Mouse (Mus musculus) bone marrow, adult 2 months (tissue): ENCODE measurements around the gene Nfil3. TPM values are rescaled to one million over a fixed set of nuclear protein-coding genes. Genes with fewer than 3 reads are reported as not detected.

ENCODE experiments used
- H3K27ac ChIP-seq: fragments of 200-500 bp; 2 replicates; pipeline ENCODE4 v1.5.1; 2012; ENCODE audit warnings: low read depth, mild to moderate bottlenecking, control low read depth, inconsistent platforms, low read length; ENCODE audit not compliant: control insufficient read depth, poor library complexity, insufficient read depth
- H3K4me1 ChIP-seq: fragments of 200-500 bp; 2 replicates; pipeline ENCODE4 v1.6.1; 2011; ENCODE audit warnings: low read length; ENCODE audit not compliant: control insufficient read depth, insufficient read depth
- H3K4me3 ChIP-seq: fragments of 200-500 bp; replicated peaks from 2 replicates; pipeline ENCODE3; 2011; ENCODE audit warnings: mild to moderate bottlenecking, low read depth, low read length, control low read depth; ENCODE audit not compliant: control insufficient read depth
- CTCF ChIP-seq: fragments of 200-500 bp; IDR thresholded peaks from 2 replicates; pipeline ENCODE4 v1.5.1; 2011; ENCODE audit warnings: low read length, control low read depth; ENCODE audit not compliant: control insufficient read depth, insufficient read depth
- POLR2A ChIP-seq: fragments of 200-500 bp; IDR thresholded peaks from 2 replicates; pipeline ENCODE4 v1.6.1; 2011; ENCODE audit warnings: low read depth, mild to moderate bottlenecking, control low read depth, low read length, borderline replicate concordance; ENCODE audit not compliant: control insufficient read depth
- WGBS: fragments of 180-500 bp; shearing (Covaris S2); methylation state at CpG from one replicate; pipeline ENCODE4 v1.1.7; 2018; 5-methylcytosine and 5-hydroxymethylcytosine counted together
- polyA plus RNA-seq: library from polyadenylated mRNA; stranded (reverse); fragments of >200 nt; gene quantifications from 2 replicates; pipeline ENCODE4 v1.2.4, GENCODE M21; 2011; ENCODE audit warnings: low replicate concordance; ENCODE audit not compliant: missing spikeins, insufficient read depth, insufficient read length

Nfil3 gene
- polyA plus RNA-seq, 1 experiment: 6.2 TPM

DNA sequence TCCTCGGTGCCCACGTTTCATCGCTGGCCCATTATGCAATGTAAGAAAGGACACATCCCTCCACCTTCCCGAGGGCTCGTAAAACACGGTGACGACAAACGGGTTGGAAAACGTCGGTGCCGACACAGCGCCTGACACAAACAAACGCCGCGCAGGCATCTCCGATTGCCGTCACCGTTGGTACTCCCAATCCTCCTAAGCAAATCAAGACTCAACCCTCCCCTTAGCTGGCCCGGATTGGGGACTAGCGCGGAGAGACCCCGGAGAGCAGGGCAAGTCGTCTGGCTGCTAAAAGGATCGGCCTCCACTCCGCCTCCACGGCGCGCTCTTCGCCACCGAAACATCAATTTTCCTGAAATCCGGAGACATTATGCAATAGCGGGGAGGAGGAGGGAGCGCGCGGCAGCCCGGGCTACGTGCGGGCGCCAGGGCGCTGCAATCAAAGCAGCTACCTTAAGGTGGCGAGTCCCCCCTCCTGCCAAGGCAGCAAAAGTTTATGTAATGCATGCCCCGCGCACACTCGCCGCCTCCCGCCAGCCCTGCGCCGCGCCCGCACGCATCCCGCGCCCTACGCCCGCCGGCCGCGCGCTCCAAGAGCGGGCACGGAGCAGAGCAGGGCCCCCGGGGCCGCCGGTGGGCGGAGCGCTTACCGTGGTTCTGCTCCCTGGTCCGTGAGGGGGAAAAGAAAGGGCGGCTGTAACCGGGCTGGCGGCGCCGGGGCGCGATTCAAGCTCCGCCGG, 492 bp downstream of the Nfil3 start:
- Histone ChIP-seq H3K4me3 (peak overlapping the region; percentile 58), H3K27ac (peak overlapping the region; percentile 91), H3K4me1 (no peaks in the 10 kb centered on the region; the same call in 1 of the 2 replicates)
- TF ChIP-seq POLR2A: 0 out of 2 replicates have a peak, but pooled peaks have one; percentile 19
- TF ChIP-seq CTCF: no peak
- under 1% methylated on average over 77 of the region's 77 CpGs for WGBS

DNA sequence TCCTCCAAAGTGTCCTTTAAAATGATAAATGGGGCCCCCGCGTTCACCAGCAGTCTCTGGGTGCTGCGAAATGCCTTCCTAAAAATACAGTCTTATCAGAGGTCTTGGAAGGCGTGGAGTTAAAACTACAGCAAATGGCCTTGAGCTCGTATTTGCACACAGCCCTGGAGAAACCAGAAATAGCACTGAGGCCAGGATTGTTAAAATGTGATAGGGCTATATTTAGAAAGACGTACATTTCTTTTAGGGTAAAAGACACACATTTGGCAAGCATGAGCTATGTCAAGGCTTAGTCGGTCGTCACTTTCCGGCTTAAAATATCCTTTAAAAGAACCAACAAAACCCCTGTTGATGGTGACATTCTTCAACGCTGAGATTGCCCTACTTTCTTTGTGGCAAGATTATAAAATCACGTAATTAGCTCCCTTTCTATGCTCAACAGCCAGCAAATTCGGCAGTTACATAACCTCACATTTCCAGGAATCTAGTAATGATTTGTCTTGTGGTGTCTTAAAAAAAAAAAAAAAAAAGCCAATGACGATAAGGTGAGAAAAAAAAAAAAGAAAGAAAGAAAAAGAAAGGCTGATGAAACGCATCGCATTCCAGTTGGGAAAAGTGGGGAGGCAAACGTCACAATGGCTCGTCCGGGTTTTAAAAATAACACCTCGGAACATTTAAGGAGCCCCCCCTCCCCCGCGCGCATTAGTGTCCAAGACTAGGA, 1.4 kb downstream of the Nfil3 start:
- WGBS: 2% methylated on average over 22 of the region's 22 CpGs
- no peak for TF ChIP-seq POLR2A
- no peak for TF ChIP-seq CTCF
- H3K27ac ChIP-seq: no peak overlapping the region
- H3K4me1 ChIP-seq: peaks cover 2% of the 10 kb centered on the region; the same call in 1 of the 2 replicates
- no peak overlapping the region for H3K4me3 ChIP-seq

GRCm38 (mm10) chr13:52978321-52978981, 2.4 kb downstream of the Nfil3 start:
- TF ChIP-seq CTCF (no peak), POLR2A (no peak)
- WGBS: 2% methylated on average over 64 of the region's 64 CpGs
- peak overlapping the region; percentile 22; the same call in 1 of the 2 replicates for H3K27ac ChIP-seq
- H3K4me1 ChIP-seq: peaks cover 2% of the 10 kb centered on the region; the same call in 1 of the 2 replicates
- peak overlapping the region; percentile 20 for H3K4me3 ChIP-seq

DNA sequence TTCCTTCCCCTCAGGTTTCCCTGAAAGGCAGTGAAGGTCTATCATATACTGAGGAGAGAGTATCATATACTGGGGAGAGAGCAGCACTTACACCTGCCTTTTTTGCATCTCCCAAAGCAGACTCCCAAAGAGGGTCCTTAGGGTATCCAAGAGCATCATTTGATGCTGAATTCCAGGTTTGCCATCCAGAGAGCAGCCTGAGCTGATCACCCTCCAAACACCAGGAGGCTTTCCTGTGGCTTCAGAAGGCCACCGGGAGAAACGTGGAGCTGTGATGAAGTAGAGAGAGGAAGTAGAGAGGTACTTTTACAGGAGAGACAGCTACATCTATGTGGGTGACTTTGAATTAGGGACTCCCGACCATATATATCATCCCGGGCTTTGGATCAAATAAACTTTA, 3.1 kb downstream of the Nfil3 start:
- peaks cover 2% of the 10 kb centered on the region; the same call in 1 of the 2 replicates for H3K4me1 ChIP-seq

DNA sequence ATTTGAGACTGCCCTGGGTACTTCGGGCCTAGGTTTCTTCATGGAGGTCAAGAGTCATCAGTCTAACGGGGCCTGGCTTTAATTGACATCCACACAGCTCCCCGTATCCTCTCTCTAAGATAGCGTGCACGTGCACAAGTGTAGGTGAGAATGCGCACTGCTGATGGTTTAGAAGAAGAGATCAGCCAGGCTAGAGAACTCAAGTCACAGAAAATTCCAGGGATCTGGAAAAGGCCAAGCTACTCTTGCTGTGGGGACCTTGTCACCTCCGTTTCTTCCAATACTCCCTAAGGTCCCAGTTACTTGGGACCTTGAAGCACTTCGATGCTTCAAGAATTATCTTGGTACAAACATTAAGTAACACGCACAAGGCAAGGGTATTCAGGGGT, 3.7 kb downstream of the Nfil3 start:
- Histone ChIP-seq H3K4me3 (no peak overlapping the region), H3K4me1 (peaks cover 2% of the 10 kb centered on the region; the same call in 1 of the 2 replicates), H3K27ac (peak overlapping the region; percentile 32)
- no peak for TF ChIP-seq POLR2A
- no peak for TF ChIP-seq CTCF
- 84% methylated on average over 9 of the region's 9 CpGs for WGBS

More for the DNA sequence above, 3.1 kb downstream of the Nfil3 start:
- WGBS: 37% methylated on average over 4 of the region's 4 CpGs
- H3K27ac ChIP-seq: no peak overlapping the region
- H3K4me3 ChIP-seq: no peak overlapping the region
- TF ChIP-seq POLR2A: no peak
- no peak for TF ChIP-seq CTCF

DNA sequence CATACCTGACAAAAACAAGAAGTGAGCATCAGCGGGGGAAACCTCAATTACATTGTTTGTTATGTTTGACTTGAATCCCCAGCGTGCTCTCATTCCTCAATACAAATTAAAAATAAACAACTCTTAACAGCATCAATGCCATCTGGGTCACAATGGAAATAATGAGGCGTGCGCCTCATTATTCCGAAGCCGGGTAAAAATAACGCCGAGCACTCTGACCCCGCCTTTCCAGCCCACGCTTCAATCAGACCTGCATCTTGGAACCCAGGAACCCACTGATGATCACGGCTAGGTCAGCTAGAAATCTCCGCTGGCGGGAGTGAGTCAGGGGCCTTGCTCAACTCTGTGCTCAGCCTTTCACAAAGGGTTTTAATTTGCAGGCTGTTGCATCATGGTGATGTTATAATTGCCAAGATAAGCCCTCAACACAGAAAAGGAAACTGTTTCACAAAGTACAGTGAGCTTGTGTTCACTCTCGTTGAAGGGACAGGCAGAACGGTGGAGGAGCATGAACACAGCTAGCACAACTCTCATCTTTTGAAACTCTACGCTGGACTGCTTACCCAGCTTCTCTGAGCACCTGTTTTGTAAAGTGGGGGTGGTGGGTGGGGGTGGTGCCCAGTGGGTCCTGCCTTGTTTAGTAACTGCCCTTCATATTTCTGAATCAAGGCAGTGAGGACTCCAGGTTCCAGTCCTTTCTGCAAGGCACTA, 4.2 kb downstream of the Nfil3 start:
- WGBS: 48% methylated on average over 16 of the region's 16 CpGs
- Histone ChIP-seq H3K27ac (peak overlapping the region; percentile 32), H3K4me1 (peaks cover 2% of the 10 kb centered on the region; the same call in 1 of the 2 replicates), H3K4me3 (no peak overlapping the region)
- TF ChIP-seq POLR2A (no peak), CTCF (no peak)

- TF ChIP-seq POLR2A (no peak), CTCF (no peak)
- Histone ChIP-seq H3K4me1 (peaks cover 2% of the 10 kb centered on the region; the same call in 1 of the 2 replicates), H3K4me3 (no peak overlapping the region), H3K27ac (no peak overlapping the region)
- 49% methylated on average over 8 of the region's 8 CpGs for WGBS
Observed at GRCm38 (mm10) chr13:52976130-52976509, 4.8 kb downstream of the Nfil3 start.
